Mouse (Mus musculus): ENCODE results near the gene Foxr2.

Foxr2 gene

GRCm38 (mm10) chrX:153118486-153118885 is at the start of gene Foxr2:
Gene Foxr2 (plus strand): TSS chrX:153118786.
- DNase-seq (ENCODE audit: low read depth, low spot score) = no peak

- DNase-seq (ENCODE audit: low read depth, low spot score) = no peak
These were observed 427 bp downstream of the Foxr2 start for GRCm38 (mm10) chrX:153119013-153119412.

- peak; percentile 97 for DNase-seq (ENCODE audit: low read depth, low spot score)
These were observed 21.3 kb downstream of the Foxr2 start, which contains the start of gene Rragb for GRCm38 (mm10) chrX:153139734-153140515. Gene Rragb (plus strand): TSS chrX:153139981.

GRCm38 (mm10) chrX:153142656-153143055 is 24.1 kb downstream of the Foxr2 start:
- DNase-seq (ENCODE audit: low read depth, low spot score) = no peak

GRCm38 (mm10) chrX:153151766-153152165 is 33.2 kb downstream of the Foxr2 start:
- DNase-seq (ENCODE audit: low read depth, low spot score) = no peak

GRCm38 (mm10) chrX:153155322-153155721 is 36.7 kb downstream of the Foxr2 start:
- peak; percentile 41 for DNase-seq (ENCODE audit: low read depth, low spot score)

- peak; percentile 30 for DNase-seq (ENCODE audit: low read depth, low spot score)
These were observed 56.2 kb downstream of the Foxr2 start for GRCm38 (mm10) chrX:153174786-153175185.

- DNase-seq (ENCODE audit: low read depth, low spot score) = no peak
These were observed 63.6 kb downstream of the Foxr2 start for GRCm38 (mm10) chrX:153182221-153182620.

Measured in brain, adult 2 months (tissue).